Mouse (Mus musculus) midbrain, embryonic 15.5 days (tissue): ENCODE measurements around the gene Gm20708. TPM values are rescaled to one million over a fixed set of nuclear protein-coding genes. Genes with fewer than 3 reads are reported as not detected.

Experiments used
- ATAC-seq: fragments of 200-750 bp; cut with Nextera tagmentation; replicated peaks from 2 replicates; pipeline ENCODE4 v1.8.0; 2017; ENCODE audit warnings: moderate TSS enrichment
- H3K27ac ChIP-seq: fragments of 300-500 bp; sonication (generic); 2 replicates; pipeline ENCODE4 v1.5.1; 2015; ENCODE audit warnings: mild to moderate bottlenecking, inconsistent platforms
- H3K27me3 ChIP-seq: fragments of 300-500 bp; sonication (generic); replicated peaks from 2 replicates; pipeline ENCODE4 v1.6.1; 2015; ENCODE audit warnings: inconsistent platforms
- H3K36me3 ChIP-seq: fragments of 300-500 bp; sonication (generic); replicated peaks from 2 replicates; pipeline ENCODE4 v1.6.1; 2015; ENCODE audit warnings: inconsistent platforms
- H3K4me1 ChIP-seq: fragments of 300-500 bp; sonication (generic); 2 replicates; pipeline ENCODE4 v1.6.1; 2015; ENCODE audit warnings: inconsistent platforms
- H3K4me2 ChIP-seq: fragments of 300-500 bp; sonication (generic); 2 replicates; pipeline ENCODE4 v1.6.1; 2015; ENCODE audit warnings: inconsistent platforms, mild to moderate bottlenecking, moderate library complexity
- H3K4me3 ChIP-seq: fragments of 300-500 bp; sonication (generic); 2 replicates; pipeline ENCODE4 v1.5.1; 2015; ENCODE audit warnings: mild to moderate bottlenecking, inconsistent platforms
- H3K9ac ChIP-seq: fragments of 300-500 bp; sonication (generic); 2 replicates; pipeline ENCODE4 v1.6.1; 2015; ENCODE audit warnings: mild to moderate bottlenecking, inconsistent platforms
- H3K9me3 ChIP-seq: fragments of 300-500 bp; sonication (generic); 2 replicates; pipeline ENCODE4 v1.6.1; 2016; ENCODE audit warnings: inconsistent platforms
- WGBS: fragments of 180-500 bp; shearing (Covaris S2); methylation state at CpG from one replicate; pipeline ENCODE4 v1.1.7; 2015; ENCODE audit warnings: mixed read lengths; 5-methylcytosine and 5-hydroxymethylcytosine counted together
- polyA plus RNA-seq: library from polyadenylated mRNA; unstranded; fragments of >200 nt; fragmentation: Nextera tagmentation; extraction: Ambion mirVana; gene quantifications from 2 replicates; pipeline ENCODE4 v1.2.1, GENCODE M21; 2015

Gm20708 gene
- polyA plus RNA-seq, 1 experiment from 2014 or later: 1.4 TPM

DNA sequence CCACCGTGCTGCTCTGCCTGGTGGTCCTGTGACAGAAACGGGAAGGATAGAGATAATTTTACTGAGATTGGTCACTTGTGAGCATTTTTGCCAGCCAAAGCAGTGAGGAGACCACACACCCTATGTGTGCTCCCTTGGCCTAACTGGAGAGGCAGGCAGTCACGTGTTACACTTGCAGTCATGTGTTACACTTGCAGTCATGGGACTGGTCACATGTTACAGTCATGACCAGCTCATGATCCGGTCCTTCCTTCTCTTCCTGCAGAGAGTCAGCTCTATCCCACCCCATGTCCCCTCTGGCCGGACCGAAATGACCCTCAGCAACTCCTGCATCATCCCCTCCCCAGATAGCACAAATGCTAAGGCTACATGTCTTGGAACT, 71.5 kb downstream of the Gm20708 start:
- no peak overlapping the region for H3K9ac ChIP-seq
- peaks cover 20% of the 10 kb centered on the region for H3K4me1 ChIP-seq
- ATAC-seq: no peak
- 83% methylated on average over 6 of the region's 6 CpGs for WGBS
- H3K4me3 ChIP-seq: no peak overlapping the region
- no peak overlapping the region for H3K4me2 ChIP-seq
- no peaks in the 10 kb centered on the region for H3K9me3 ChIP-seq
- H3K36me3 ChIP-seq: no peaks in the 10 kb centered on the region
- H3K27ac ChIP-seq: no peak overlapping the region
- H3K27me3 ChIP-seq: no peaks in the 10 kb centered on the region

DNA sequence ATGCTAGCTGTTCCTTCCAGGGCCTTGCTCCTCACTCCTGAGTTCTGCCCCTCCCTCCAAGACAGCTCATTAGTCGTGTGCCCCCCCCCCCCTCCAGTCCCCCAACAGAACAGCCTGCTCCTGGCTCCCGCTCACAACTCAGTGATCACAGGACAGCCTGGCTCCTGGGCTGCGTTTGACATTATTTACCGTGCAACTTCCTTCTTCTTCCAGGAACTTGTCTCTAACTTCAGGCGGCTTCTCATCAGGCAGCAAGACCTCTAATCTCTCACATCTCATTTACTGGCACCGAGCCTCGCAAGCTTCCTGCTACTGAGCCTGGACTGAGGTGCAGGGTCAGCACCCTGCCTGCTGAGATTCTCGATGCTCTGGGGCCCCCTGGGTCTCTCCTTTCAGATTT, 72.3 kb downstream of the Gm20708 start:
- H3K27ac ChIP-seq: no peak overlapping the region
- WGBS: 18% methylated on average over 8 of the region's 8 CpGs
- no peaks in the 10 kb centered on the region for H3K27me3 ChIP-seq
- no peaks in the 10 kb centered on the region for H3K36me3 ChIP-seq
- H3K9me3 ChIP-seq: no peaks in the 10 kb centered on the region
- ATAC-seq: no peak
- H3K4me3 ChIP-seq: no peak overlapping the region
- H3K9ac ChIP-seq: no peak overlapping the region
- no peak overlapping the region for H3K4me2 ChIP-seq
- H3K4me1 ChIP-seq: peaks cover 20% of the 10 kb centered on the region

DNA sequence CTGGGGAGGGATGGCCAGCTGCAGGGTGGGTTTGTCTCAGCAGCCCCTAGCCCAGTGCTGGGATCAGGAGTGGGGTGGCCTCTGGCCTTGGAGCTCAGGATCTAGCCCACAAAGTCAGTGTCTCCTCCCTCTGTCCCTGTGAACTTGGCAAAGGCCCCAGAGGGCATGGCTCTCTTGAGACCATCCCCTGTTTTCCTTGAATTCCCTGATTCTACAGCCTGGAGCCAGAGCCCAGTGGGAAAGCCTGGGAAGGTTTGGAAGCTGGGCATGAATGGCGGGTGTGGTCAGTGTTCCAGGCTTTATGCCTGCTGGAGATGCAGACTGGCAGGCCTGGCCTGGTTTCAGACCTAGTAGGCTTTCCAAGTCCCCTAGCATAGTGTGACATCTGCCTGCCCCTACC, 72.7 kb downstream of the Gm20708 start:
- Histone ChIP-seq H3K27ac (no peak overlapping the region), H3K9me3 (no peaks in the 10 kb centered on the region), H3K36me3 (no peaks in the 10 kb centered on the region), H3K4me1 (peaks cover 20% of the 10 kb centered on the region), H3K4me2 (no peak overlapping the region), H3K9ac (no peak overlapping the region), H3K4me3 (no peak overlapping the region), H3K27me3 (no peaks in the 10 kb centered on the region)
- WGBS: 79% methylated on average over 1 of the region's 1 CpGs
- ATAC-seq: no peak

DNA sequence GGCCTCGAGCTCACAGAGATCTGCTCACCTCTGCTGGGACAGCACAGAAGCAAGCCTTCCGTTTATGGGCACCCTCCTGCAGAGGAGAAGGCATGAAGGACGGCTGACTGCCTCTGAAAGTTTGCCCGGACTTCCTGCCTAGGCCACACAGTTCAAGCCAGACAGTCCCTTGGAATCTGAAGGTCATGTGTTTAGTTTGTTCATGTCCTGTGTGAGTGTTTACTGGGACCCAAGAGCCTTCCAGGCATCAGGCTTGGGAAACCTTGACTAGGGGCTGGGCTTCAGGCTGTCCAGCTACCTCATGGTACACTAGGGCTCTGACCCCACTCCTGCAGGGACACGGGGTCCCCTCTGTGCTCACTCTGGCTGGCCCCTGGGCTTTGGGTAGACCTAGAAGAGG, 76.5 kb downstream of the Gm20708 start:
- WGBS: 69% methylated on average over 5 of the region's 5 CpGs
- H3K36me3 ChIP-seq: no peaks in the 10 kb centered on the region
- H3K27ac ChIP-seq: no peak overlapping the region

DNA sequence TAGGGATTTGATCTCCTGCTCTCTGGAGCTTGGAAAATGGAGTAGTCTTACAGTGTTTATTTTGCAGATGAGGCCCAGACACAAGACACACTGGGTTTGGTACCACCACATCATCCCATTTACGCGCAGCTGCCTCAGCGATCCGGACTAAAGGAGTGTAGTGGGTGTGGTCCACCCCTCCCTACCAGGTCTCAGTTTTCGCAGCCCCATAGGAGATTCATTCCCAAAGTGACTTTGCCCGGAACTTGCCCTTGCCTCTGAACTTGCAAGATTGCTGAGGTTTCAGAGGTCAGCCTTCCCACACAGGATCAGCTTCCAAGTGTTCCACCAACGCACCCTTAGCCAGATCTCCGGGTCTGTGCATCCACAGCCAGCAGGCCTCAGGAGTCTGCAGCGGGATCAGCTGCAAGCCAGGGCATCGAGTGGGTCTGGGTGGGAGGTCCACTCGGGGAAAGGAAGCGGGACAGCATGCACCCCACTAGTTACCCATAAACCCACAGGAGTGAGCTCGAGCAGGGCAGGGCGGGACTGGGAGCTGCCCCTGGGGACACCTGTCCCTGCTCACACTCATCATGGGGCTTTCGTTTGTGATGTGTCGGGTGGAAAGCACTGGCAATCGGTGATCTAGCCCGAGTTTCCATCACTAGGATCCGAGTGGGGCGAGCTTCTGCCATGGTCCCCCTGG, 78.8 kb downstream of the Gm20708 start:
- WGBS: 22% methylated on average over 20 of the region's 20 CpGs
- no peaks in the 10 kb centered on the region for H3K9me3 ChIP-seq
- H3K9ac ChIP-seq: peak overlapping the region; percentile 27; the same call in 1 of the 2 replicates
- no peaks in the 10 kb centered on the region; the same call in 1 of the 2 replicates for H3K27me3 ChIP-seq
- H3K4me3 ChIP-seq: no peak overlapping the region
- H3K36me3 ChIP-seq: no peaks in the 10 kb centered on the region
- 0 out of 2 replicates have a peak, but pooled peaks have one; percentile 35 for ATAC-seq
- H3K4me2 ChIP-seq: peak overlapping the region; percentile 48
- no peak overlapping the region for H3K27ac ChIP-seq
- peaks cover 31% of the 10 kb centered on the region for H3K4me1 ChIP-seq

More for the DNA sequence above, 76.5 kb downstream of the Gm20708 start:
- Histone ChIP-seq H3K4me3 (no peak overlapping the region), H3K9me3 (no peaks in the 10 kb centered on the region), H3K9ac (no peak overlapping the region), H3K4me2 (no peak overlapping the region), H3K4me1 (peaks cover 34% of the 10 kb centered on the region), H3K27me3 (no peaks in the 10 kb centered on the region)
- ATAC-seq: no peak

DNA sequence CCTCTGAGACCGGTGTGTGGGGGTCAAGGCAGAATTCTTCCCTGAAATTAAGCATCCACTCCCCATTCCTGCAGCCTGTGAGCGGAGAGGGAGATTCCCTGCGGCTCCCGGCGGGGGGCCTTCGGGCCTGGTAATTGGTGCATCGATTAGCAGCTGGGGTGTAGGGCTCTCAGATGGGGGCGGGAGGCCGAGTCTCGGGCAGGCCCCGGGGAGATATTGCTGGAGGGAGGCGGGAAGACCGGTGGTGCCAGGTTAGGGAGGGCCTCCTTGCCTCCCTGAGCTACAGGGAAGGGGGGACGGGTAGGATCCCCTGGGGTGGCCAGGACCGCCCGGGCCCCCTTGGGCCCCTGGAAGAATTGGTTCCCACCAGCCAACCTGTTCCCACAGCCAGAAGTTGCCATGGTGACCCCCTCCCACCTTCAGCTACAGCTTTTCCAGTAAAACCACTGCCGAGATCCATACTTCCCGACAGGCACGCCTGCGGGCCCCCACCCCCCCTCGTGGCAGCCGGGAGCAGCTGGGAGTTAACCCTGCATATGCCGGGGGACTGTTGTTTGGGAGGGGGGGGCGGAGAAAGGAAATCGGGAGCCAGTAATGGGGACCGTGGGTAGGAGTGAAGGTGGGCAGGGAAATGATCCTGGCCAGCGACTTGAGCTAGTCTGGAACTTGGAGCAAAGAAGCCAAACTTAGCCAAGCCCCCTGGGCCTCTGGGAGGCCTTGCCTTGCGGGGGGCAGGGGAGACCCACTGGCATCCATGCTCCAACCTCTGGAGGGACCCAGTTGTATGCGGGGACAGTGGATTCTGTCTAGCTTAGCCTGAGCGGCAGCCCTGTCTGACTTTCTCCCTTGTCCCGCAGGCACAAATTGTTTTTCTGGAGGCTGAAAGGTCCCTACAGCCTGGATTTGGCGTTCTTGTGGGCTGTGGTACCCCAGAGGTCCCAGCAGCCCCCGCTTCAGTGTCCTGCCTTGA, 79.7 kb downstream of the Gm20708 start:
- peak overlapping the region; percentile 27 for H3K9ac ChIP-seq
- ATAC-seq: peak; percentile 52
- H3K4me3 ChIP-seq: peak overlapping the region; percentile 17
- WGBS: 2% methylated on average over 33 of the region's 33 CpGs
- H3K27ac ChIP-seq: peak overlapping the region; percentile 44
- H3K36me3 ChIP-seq: no peaks in the 10 kb centered on the region
- H3K9me3 ChIP-seq: no peaks in the 10 kb centered on the region
- peaks cover 31% of the 10 kb centered on the region for H3K4me1 ChIP-seq
- peak overlapping the region; percentile 48 for H3K4me2 ChIP-seq
- no peaks in the 10 kb centered on the region; the same call in 1 of the 2 replicates for H3K27me3 ChIP-seq

Other genes starting within 250 kb of the Gm20708 start
- gene Tnrc6c, start 155.4 kb upstream of the Gm20708 start, polyA plus RNA-seq: 32.5 and 35.4 TPM in 2 replicates
- gene Tmc8, start 27.6 kb upstream of the Gm20708 start, polyA plus RNA-seq: 1.00 and 1.5 TPM in 2 replicates
- 4.2 and 5.7 TPM in 2 replicates for gene Tmc6, start 27.5 kb upstream of the Gm20708 start, polyA plus RNA-seq
- gene 6030468B19Rik, start 12.0 kb upstream of the Gm20708 start, polyA plus RNA-seq: not detected in 2 replicates
- gene Syngr2, start within 50 bp of the Gm20708 start, polyA plus RNA-seq: 15.8 and 18.4 TPM in 2 replicates
- 4.9 and 5.4 TPM in 2 replicates for gene Afmid, start 16.3 kb downstream of the Gm20708 start, polyA plus RNA-seq
- 15.3 and 19.7 TPM in 2 replicates for gene Tk1, start 16.4 kb downstream of the Gm20708 start, polyA plus RNA-seq
- 29.4 and 32.8 TPM in 2 replicates for gene Birc5, start 39.6 kb downstream of the Gm20708 start, polyA plus RNA-seq
- not detected in 2 replicates for gene Tmem235, start 51.1 kb downstream of the Gm20708 start, polyA plus RNA-seq
- 5.3 and 5.6 TPM in 2 replicates for gene Tha1, start 63.8 kb downstream of the Gm20708 start, polyA plus RNA-seq
- 8.7 and 8.9 TPM in 2 replicates for gene Socs3, start 160.4 kb downstream of the Gm20708 start, polyA plus RNA-seq
- gene Pgs1, start 176.6 kb downstream of the Gm20708 start, polyA plus RNA-seq: 62.5 and 63.5 TPM in 2 replicates